Mouse (Mus musculus) ovary, adult 18-20 months (tissue): ENCODE data around the gene Egln2.

Source experiments
- DNase-seq: peaks from one replicate; pipeline ENCODE4 v3.0.0; 2022; ENCODE audit warnings: low spot score, mixed read lengths

The Egln2 gene

DNA sequence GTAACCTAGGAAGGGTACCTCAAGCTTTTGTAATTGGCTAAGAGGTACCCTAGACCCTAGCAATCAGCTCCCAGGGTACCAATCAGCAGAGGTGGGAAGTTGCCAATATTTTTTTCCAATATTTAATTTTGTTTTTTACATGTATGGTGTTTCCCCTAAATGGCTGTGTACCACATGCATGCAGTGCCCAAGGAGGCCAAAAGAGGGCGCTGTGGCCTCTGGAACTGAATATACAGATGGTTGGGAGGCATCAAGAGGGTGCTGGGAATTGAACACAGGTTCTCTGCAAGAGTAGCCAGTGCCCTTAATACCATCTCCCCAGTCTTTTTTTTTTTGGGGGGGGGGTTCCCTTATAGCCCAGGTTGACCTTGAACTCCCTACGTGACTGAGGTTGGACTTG lies 35.2 kb downstream of the Egln2 start:
- DNase-seq, result no peak

DNA sequence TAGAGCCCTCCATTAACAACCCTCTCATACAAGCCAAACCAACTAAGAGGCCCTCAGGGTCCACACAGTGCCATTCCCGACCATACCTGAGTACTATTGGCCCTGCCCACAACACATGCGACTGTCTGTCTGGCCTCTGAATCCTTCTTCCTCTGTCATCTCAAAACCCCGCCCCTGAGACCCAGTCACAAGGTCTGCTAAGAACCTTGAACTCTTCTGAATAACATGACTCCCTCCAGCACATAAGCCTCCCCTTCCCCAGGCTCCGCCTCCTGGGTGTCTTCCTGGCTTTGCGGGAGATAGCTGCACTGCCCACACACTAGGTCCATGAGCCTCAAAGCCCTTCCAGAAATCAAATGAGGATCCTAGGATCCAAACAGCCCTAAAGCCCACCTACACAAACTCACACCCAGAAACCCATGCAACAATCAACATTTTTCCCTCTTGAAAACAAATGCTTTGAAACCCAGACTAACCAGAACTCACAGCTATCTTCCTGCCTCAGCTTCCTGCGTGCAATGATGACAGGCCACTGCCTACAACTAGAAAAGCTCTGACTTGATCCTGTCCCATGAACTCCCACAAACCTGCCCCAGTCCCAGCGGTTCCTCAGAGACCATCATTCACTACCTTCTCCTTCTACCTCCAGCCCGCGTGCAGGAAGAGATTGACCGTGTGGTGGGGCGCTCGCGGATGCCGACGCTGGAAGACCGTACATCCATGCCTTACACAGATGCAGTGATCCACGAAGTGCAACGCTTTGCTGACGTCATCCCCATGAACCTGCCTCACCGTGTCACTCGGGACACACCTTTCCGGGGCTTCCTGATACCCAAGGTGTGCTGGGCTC lies 35.9 kb downstream of the Egln2 start:
- no peak for DNase-seq

DNA sequence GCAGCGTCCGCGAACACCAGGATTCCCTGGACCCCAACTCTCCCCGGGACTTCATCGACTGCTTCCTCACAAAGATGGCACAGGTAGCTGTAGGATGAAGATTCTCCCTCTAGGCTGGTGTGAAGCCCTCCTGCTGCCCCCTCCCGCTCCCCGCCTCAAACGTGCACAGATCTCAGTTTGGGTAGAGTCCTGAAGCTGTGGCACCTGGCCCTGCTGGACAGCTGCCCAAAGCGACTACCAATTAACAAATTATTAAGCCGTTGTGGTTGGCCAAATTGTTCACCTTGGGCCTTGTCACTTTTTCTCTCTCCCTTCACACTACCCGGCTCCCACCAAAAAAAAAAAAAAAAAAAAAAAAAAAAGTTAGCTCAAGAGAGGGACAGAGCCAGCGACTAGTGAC lies 36.8 kb downstream of the Egln2 start:
- DNase-seq, result no peak

DNA sequence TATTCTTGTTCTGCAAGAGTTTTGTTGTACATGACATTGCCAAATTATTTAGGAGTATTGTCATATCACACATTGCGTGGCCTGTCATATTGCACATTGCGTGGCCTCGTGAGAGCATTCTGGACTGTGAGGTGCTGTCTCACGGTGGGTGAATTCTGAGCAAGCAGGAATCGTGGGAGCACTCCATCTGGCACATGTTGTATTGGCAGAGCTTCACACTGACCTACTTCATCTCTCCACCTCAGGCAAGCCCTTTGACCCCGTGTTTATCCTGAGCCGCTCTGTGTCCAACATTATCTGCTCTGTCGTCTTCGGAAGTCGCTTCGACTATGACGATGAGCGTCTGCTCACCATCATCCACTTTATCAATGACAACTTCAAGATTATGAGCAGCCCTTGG lies 37.7 kb downstream of the Egln2 start:
- no peak for DNase-seq

DNA sequence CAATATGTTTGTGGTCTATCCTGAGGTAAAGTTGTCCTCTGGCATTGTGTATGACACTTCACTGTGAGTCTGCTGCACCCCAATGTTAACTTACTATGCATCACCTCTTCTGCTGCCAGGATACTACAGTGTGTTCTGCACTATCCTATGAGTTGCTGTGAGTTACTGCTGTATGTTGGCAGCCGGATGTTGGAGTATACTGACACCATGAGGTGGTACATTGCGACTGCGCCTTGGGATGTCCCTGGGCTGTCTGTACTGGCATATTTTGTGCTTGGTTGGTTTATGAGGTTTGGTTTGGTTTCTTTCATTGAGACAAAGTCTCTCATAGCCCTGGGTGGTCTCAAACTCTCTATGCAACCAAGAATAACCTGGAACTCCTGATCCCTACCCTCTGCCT lies 38.4 kb downstream of the Egln2 start:
- no peak for DNase-seq

DNA sequence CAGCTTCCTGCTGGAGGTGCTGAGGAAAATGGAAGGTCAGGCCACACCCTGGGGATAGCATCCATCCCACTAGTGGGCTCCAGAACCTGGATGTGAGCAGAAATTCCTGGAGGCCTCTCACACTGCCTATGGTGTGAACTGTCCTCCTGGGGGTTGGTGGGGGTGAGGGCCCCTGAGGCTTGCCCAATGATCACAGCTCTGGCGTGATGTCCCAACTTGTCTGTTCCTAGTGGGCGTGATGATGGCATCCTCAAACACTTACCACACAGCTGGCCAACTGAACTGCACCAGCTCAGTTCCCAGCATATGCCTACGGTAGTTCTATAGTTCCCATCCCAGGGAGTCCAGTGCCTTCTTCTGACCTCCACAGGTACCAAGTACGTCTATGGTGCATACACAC lies 41.6 kb downstream of the Egln2 start:
- no peak for DNase-seq

DNA sequence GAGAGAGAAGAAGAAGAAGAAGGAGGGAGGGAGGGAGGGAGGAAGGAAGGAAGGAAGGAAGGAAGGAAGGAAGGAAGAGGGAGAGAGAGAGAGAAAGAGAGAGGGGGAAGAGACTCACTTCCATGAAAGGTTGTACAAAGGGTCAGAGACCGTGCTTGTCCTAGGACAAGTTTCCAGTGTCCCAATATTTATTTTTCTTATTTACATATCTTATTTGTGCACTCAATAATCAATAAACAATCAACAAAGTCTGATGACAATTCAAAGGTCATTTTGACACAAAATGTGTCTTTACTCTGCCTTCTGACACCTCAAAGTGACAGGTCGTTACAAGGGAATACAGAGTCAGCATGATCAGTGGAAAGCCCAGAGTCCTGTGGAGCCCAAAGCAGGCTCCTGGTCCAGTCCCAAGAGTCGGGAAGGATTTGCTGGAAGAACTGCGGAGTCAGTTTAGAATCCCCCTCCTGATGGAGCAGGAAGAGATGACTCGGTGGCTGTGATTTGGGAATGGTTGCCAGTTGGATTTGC lies 42.2 kb downstream of the Egln2 start:
- DNase-seq, result no peak

DNA sequence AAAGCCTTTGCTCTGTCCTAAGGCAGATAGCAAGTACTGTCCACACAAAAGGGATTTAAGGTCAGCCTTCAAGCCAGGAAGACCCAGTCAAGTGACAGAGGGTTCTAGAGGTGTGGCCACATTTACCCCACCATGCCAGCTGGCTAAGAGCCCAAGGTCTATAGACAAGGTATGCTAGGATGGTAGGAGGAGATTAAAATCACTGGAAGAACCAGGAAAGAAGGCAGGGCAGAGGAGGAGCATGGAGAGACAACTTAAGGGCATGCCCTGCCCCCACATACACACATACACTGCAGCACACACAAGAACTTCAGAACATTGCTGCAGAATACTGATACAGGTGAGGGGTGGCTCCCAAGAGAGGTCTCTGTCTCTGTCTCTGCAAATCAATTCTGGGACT lies 46.9 kb downstream of the Egln2 start, which contains the start of gene Cyp2f2:
Gene Cyp2f2 (plus strand): TSS at position 234 of the 400 bp plus-strand sequence.
- DNase-seq, result no peak

DNA sequence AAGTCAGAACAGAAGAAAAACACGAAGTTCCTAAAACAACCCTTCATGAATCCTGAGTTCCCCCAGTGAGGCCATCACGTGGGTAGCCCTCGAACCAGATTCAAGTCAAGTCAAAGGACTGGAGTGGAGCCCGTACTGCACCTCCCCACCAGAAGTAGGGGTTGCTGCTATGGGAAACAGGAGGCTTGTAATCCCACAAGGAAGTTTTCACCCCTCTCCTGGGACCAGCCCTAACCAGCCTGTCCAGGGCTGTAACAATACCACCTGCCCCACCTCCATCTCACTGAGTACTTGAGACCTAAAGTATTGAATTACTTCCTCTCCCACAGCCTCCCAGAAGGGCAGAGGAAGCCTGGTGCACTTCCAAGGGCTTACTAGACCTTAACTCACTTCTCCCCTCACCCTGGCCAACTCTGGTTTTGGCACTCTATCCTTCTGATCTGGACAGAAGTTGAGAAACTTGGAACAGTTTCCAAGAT lies 48.5 kb downstream of the Egln2 start:
- peak; percentile 54 for DNase-seq

DNA sequence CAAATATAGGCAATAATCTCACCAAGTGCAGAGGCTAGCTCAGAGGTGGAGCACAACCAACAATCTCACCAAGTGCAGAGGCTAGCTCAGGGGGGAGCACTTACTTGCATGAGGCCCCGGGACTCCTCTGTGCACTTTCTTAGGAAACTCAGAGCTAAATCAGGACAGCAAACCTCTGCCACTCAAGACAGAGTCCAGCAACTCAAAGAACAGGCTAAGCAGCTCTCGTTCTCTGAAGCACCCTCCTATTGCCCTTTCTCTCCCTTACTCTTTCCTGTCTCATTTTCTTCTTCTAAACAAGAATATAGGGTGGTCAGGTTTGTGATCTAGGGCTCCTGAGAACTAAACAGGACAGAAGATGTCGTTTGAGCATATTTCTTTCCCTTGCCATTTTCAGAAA lies 54.6 kb downstream of the Egln2 start:
- no peak for DNase-seq

DNA sequence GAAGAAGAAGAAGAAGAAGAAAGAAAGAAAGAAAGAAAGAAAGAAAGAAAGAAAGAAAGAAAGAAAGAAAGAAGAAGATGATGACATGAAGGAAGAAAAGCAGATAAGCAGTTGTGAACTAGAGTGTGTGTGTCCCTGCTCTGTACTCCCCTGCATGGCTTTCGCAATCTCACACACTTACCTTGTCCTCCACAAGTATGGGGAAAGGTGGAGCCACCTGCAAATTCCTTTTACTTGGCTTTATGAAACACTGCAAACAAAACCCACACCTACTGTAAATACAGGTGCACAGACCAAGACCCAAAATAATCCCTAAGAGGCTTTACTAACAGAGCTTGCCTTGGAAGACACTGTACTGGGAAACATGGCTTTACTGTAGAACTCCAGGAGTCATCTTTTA lies 55.6 kb downstream of the Egln2 start:
- DNase-seq, result no peak

DNA sequence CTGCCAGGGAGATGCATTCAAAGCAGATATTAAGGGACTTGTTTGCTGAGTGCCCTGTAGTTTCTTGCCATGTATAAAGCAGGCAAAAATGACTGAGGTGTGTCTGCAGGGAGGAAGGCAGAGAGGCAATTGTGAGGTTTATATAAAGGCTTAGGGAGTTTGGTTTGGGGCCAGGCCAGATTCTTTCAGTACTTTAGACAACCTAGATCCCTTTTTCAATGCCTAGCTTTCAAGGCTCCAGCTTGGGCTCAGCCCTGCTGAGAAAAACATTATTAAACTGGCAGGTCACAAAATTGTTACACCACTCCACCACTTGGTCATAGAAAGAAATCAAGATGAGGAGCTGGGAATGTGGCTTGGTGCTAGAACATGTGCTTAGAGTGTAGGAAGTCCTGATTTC lies 56.3 kb downstream of the Egln2 start:
- no peak for DNase-seq
